Mouse (Mus musculus): ENCODE results near the gene Actl6b. TPM values are rescaled to one million over a fixed set of nuclear protein-coding genes. Genes with fewer than 3 reads are reported as not detected.
"Not testable (repeated sequence)": the region's sequence is repeated elsewhere in the genome, so short reads cannot be mapped to it uniquely, and the experiment has no call there.

The Actl6b gene
- total RNA-seq, 2 experiments from 2014 or later = not detected

DNA sequence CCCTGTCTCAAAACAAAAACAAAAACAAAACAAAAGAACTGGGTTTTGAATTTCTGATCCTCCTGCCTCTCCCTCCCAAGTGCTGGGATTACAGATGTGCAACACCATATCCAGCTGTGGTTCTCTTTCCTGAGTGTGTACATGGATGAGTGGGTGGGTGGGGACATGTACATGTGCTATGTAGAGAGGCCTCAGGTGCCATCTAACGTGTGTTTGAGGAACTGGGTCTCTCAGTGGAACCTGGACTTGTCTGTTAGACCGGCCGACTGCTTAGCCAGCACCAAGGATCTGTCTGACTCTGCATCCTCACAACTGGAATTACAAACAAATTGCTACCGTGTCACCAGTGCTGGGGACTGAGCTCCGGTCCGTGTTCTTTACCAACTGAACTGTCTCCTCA lies 44.3 kb downstream of the Actl6b start:
- no peak for ATAC-seq (replicated peaks; ENCODE audit: low FRiP score, poor library complexity, severe bottlenecking)

DNA sequence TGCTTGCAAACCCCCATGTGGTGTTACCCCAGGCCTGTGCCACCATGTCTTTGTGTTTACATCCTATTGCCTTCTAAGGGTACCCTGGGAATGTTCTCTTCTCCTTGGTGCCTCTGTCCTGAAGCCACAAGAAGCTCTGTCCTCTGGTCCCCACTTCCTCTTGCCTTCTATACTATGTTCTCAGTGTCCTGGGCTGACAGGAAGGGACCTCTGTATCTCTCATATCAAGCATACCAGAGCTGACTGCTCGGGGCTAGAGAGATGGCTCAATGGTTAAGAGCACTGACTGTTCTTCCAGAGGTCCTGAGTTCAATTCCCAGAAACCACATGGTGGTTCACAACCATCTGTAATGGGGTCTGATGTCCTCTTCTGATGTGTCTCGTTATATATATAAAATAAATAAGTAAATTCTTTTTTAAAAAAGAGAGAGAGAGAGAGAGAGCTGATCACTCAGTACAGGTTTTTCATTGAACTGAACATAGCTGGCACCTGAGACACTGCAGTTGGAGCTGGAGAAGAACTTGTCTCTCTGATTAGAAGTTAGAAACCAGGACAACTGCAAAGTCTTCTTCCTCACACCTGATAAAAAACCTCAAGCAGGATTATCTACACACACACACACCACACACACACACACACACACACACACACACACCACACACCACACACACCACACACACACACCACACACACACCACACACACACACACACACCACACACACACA lies 44.9 kb downstream of the Actl6b start:
- no peak for ATAC-seq (replicated peaks; ENCODE audit: low FRiP score, poor library complexity, severe bottlenecking)

GRCm38 (mm10) chr5:137599600-137599999 lies 46.3 kb downstream of the Actl6b start:
- no peak for ATAC-seq (replicated peaks; ENCODE audit: low FRiP score, poor library complexity, severe bottlenecking)

DNA sequence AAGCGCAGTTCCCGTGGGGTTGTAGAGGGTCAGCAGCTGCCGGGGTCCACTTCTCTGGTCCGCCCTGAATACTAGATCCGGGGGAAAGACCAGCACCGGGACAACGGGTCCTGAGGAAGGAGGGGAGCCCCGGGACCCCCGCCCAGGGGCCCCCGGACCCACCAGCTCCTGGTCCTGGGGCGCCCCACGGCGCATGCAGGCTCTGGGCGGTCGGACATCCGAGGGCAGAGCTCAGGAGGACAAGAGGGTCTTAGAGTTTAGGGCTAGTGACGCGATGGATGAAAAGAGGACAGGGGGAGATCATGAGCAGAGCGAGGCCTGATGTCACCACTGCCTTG lies 46.9 kb downstream of the Actl6b start:
- ATAC-seq (replicated peaks; ENCODE audit: low FRiP score, poor library complexity, severe bottlenecking) = peak; percentile 35

DNA sequence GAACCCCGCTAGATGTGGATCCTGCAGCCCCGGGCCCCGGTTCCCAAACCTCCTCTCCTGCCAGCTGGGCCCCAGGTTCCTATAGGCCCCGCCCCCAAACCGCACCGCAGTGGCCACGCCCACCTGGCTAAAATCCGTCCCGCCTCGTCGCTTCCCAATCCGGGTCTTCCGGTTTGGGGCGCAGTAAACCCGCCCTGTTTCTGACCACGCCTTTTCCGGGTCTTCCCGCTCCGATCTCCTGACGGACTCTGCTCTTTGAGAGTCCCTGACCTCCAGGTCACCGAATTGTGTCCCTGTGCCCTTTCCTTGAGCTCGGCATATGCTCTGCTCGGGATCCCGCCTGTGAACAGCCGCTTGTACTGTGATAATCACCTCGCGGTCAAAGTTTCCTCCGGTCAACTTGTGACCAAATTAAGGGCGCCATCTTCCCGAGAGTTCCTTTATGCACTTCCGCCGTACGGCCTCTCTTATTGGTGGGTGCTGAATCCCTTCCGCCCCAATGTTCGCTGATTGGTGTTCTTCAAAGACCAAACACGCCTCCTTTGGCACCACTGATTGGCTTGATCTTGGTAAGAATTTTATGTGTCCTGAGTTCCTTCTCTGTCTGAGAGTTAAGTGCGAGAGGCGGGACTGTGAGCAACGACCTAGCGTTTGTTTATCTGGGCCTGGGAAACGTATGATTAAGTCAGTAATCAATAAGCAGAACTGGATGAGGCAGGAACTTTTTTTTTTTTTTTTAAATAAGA lies 47.5 kb downstream of the Actl6b start, which contains the start of gene Mospd3:
Gene Mospd3 (minus strand): TSS at position 440 of the 746 bp plus-strand sequence.
- peak; percentile 91 for ATAC-seq (replicated peaks; ENCODE audit: low FRiP score, poor library complexity, severe bottlenecking)

DNA sequence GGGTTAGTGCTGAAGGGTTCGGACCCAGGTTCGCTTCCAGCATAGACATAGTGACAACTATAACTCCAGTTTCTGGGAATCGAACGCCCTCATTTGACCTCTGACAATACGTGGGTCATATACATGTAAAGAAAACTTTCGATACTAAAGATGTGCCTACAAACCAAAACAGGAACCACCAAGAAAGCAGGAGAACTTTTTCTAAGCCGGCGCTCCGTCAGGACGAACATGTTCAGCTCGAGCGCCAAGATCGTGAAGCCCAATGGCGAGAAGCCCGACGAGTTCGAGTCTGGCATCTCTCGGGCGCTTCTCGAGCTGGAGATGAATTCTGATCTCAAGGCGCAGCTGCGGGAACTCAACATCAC lies 48.0 kb downstream of the Actl6b start:
- peak; percentile 9; the same call in 1 of the 2 replicates for ATAC-seq (replicated peaks; ENCODE audit: low FRiP score, poor library complexity, severe bottlenecking)

GRCm38 (mm10) chr5:137607860-137608653 lies 54.7 kb downstream of the Actl6b start:
- ATAC-seq (replicated peaks; ENCODE audit: low FRiP score, poor library complexity, severe bottlenecking) = no peak

DNA sequence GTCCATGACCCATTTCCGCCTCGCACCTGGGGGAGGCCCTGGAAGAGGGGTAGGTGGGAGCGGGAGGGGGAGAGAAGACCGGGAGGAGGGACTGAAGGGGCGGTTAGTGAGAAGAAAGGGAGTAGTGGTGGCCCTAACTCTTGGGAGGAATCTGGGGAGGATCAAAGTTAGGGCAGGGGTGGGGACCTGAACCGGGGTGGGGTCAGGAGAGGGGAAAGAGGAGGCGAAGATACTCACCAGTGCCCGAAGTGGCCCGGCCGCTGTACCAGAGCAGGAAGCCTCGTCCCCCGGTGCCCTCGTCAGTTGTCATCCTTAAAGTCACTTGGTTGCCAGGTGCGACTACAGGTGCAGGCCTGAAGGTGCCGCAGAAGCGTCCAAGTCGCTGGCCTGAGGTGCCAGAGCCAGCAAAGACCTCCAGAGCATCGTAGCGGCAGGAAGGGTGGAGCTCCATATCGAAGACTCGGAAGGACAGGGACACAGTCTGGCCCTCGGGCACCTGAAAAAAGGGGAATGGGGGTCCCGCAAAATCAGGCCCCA lies 55.4 kb downstream of the Actl6b start:
- no peak for ATAC-seq (replicated peaks; ENCODE audit: low FRiP score, poor library complexity, severe bottlenecking)

- no peak for ATAC-seq (replicated peaks; ENCODE audit: low FRiP score, poor library complexity, severe bottlenecking)
These were observed 56.0 kb downstream of the Actl6b start for GRCm38 (mm10) chr5:137609292-137609691.

DNA sequence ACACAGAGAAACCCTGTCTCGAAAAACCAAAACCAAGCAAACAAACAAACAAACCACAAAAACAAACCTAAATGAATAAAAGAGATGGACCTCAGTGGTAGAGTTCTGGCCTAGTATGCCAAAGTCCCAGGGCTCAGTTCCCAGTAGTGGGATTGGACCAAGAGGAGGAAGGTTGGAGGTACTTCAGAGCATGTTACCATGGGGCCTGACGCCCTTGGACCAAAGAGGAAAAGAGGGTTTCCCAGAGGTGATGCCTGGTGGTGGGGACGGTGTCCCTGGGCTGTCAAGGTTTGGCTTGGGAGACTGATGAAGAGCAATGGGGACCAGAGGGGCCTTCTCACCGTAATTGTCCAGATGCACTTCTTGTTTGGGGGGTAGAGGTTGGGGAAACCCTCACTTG lies 56.7 kb downstream of the Actl6b start:
- no peak for ATAC-seq (replicated peaks; ENCODE audit: low FRiP score, poor library complexity, severe bottlenecking)

GRCm38 (mm10) chr5:137610548-137611244 lies 57.4 kb downstream of the Actl6b start:
- ATAC-seq (replicated peaks; ENCODE audit: low FRiP score, poor library complexity, severe bottlenecking) = no peak

DNA sequence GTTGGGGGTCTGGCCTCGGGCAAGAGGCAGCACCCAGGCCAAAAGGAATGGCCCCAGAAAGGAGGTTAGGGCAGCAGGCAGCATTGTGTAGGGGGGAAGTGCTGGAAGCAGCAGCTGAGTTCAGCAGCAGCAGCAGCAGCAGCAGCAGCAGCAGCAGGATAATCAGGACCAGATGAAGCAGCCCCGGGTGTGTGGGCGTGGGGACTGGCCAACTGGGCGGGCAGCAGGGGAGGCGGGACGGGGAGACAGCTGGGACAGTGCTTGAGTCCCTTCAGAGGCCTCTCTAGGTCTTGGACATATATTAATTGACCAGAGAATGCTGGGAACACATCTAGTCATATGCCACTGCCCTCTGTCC lies 57.9 kb downstream of the Actl6b start:
- no peak for ATAC-seq (replicated peaks; ENCODE audit: low FRiP score, poor library complexity, severe bottlenecking)

GRCm38 (mm10) chr5:137613076-137613475 lies 59.8 kb downstream of the Actl6b start:
- ATAC-seq (replicated peaks; ENCODE audit: low FRiP score, poor library complexity, severe bottlenecking) = no peak

GRCm38 (mm10) chr5:137613550-137613949 lies 60.2 kb downstream of the Actl6b start, which contains the start of gene Pcolce:
Gene Pcolce (minus strand): TSS chr5:137613784.
- no peak for ATAC-seq (replicated peaks; ENCODE audit: low FRiP score, poor library complexity, severe bottlenecking)

GRCm38 (mm10) chr5:137614921-137615320 lies 61.6 kb downstream of the Actl6b start:
- not testable (repeated sequence) for ATAC-seq (replicated peaks; ENCODE audit: low FRiP score, poor library complexity, severe bottlenecking)

DNA sequence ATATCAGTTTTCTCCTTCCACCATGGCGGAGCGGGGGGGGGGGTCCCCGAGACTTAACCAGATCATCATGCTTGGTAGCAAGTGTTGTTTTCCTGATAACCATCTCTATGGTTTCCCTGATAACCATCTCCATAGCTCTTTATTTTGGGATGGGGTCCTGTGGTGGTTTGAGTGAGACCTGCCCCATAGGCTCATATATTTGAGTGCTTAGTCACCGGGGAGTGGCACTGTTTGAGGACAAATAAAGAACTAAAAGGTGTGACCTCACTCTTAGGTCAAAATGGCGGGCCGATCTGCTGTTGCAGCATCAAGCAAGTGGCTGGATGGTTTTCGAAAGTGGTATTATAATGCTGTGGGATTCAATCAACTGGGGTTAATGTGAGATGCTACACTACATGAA lies 62.0 kb downstream of the Actl6b start:
- no peak for ATAC-seq (replicated peaks; ENCODE audit: low FRiP score, poor library complexity, severe bottlenecking)
